Mouse (Mus musculus) adipose tissue, adult 10 weeks (tissue): ENCODE measurements around the gene Hoxd10. TPM values are rescaled to one million over a fixed set of nuclear protein-coding genes. Genes with fewer than 3 reads are reported as not detected.

ENCODE experiments used
- polyA plus RNA-seq: library from polyadenylated mRNA; stranded (reverse); fragments of 350-450 nt; fragmentation: Illumina TruSeq; extraction: RNeasy Lipid Tissue Mini Kit (QIAGEN cat#74804); gene quantifications from one replicate; pipeline ENCODE4 v1.2.3, GENCODE M21; 2014; ENCODE audit warnings: low read depth, low replicate concordance

Hoxd10 gene
- polyA plus RNA-seq, result 1.1 TPM

GRCm38 (mm10) chr2:74691022-74691951 is at the start of gene Hoxd10:
Hoxd10 (plus strand) TSS chr2:74691924.

GRCm38 (mm10) chr2:74659507-74660005 is 32.2 kb upstream of the Hoxd10 start, which contains the start of gene Evx2:
Evx2 (minus strand) TSS chr2:74659557.

DNA sequence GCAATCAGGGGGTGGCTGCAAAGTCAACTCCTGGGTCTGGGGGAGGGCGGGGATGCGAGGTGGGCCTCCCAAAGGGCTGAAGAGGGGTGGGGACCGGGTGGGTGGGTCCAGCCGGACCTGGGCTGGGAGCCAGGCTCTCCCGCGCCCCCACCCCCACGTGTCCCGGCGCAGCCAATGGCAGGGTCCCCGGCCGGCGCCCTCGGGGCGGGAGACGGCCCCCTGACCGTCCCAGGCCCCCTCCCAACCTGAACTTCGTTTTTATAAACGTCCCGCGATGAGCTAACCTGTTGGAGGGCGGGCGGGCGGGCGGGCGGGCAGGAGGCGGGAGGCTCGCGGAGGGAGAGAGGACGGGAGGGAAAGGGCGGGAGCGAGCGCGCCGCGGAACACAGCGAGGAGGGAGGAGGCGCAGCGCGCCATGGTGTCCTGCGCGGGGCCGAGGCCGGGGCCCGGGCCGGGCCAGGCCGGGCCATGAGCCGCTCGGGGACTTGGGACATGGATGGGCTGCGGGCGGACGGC is 23.8 kb upstream of the Hoxd10 start, which contains the start of gene Hoxd13:
Gene Hoxd13 (plus strand): TSS at position 469 of the 516 bp plus-strand sequence.

DNA sequence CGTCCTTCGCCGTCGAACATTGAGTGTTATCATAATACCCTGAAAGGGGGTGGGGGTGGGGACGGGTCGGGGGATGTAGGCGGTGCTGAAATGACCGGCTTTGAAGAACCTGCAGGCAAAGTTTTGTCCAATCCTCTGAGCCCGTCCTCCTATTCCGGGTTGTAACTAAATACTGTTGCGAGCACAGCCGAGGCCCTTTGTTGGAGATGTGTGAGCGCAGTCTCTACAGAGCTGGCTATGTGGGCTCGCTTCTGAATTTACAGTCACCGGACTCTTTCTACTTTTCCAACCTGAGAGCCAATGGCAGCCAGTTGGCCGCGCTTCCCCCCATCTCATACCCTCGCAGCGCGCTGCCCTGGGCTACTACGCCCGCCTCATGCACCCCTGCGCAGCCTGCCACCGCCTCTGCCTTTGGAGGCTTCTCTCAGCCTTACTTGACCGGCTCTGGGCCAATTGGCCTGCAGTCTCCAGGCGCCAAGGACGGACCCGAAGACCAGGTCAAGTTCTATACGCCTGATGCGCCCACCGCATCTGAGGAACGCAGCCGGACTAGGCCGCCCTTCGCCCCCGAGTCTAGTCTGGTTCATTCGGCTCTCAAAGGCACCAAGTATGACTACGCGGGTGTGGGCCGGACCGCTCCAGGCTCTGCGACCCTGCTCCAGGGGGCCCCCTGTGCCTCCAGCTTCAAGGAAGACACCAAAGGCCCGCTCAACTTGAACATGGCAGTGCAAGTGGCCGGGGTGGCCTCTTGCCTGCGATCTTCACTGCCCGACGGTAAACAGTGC is 16.7 kb upstream of the Hoxd10 start, which contains the start of gene Hoxd12:
Gene Hoxd12 (plus strand): TSS at position 133 of the 785 bp plus-strand sequence.

DNA sequence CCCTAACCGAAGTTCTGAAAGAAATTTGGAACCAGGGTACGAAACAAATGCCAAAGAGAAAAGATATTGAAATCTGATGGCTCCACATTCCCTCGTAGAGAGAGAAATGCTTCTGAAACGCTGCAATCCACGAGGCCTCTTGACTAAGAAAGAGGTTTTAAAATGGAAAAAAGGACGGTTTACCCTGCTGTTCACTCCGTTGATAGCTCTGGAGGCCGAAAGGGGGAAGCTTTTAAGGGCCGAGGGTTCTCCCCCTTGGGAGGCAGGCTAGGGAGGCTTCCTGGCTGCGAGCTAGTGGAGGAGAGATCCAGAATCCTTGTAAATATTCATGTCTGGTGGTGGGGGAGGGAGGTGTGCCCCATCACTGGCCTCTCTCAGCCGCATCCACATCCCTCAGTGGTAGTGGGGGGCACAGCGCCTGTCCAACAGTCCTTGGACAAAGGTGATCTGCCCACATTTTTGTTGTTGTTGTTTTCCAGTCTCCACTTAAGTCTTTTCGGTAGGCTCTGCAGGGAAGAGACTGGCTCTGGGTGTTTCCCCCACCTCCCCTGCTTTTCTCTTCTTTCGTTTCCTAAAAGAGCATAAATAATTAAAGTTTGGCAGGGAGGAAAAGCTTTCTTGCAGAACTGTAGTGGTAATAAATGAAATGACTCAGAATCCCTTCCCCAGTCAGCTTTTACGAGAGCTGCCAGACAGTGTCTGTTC is 12.7 kb upstream of the Hoxd10 start, which contains the start of gene Hoxd11:
Gene Hoxd11 (plus strand): TSS at position 667 of the 705 bp plus-strand sequence.

DNA sequence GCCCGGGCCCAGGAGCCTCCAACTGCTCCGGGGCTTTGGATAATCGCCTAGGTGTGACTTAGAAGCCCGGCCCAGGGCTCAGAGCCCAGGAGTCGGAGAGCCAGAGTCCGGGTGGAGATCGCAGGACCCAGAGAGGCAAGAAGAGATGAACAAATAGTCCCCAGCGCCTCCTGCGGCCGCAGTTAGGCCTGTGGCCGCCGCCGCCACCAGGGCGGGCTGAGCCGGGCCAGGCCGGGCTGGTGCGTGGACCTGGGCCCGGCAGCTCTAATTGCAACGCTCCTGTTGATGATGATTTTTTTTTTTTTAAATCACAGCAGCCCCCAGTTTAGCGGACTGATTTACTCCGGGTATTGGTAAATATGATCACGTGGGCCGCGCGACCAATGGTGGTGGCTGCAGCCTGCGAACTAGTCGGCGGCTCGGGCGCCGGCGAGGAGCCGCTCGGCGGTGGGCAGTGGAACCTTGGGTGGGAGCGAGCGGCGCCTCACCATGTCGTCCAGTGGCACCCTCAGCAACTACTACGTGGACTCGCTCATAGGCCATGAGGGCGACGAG is 5.9 kb downstream of the Hoxd10 start, which contains the start of gene Hoxd9:
Gene Hoxd9 (plus strand): TSS at position 161 of the 555 bp plus-strand sequence.

DNA sequence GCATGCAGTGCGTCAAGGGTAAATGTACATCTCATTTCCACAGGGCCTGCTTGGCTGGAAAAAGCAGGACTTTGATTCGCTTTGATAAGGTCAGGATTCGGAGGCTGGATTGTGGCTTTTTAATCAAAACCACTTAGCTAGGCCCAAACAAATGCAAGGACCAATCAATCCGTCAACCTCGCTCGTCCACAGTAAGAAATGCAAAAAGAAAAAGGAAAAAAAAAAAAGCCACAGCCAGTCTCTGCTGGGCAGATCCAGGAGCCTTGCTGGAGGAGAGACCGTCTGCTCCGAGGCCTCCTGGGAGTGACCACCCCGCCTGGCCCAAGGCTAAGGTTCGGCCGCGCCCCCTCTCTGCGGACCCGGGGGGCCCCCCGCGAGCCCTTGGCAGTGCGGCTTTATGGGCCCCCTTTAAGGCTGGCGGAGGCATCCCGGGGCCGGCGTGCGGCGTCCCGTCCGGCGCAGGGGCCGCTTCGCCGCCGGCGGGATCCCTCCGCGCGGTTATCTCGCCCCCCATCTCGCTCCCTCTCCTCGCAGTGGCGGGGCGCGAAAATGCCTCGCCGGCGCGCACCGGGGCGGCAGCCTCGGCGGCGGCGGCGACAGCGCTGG is 12.8 kb downstream of the Hoxd10 start, which contains the start of gene Hoxd8:
Gene Hoxd8 (plus strand): TSS at position 223 of the 606 bp plus-strand sequence.

GRCm38 (mm10) chr2:74711721-74712621 is 20.2 kb downstream of the Hoxd10 start, which contains the start of the genes Hoxd3 and Hoxd4:
Hoxd3 (plus strand) TSS chr2:74711927.
Hoxd4 (plus strand) TSS chr2:74711929.

DNA sequence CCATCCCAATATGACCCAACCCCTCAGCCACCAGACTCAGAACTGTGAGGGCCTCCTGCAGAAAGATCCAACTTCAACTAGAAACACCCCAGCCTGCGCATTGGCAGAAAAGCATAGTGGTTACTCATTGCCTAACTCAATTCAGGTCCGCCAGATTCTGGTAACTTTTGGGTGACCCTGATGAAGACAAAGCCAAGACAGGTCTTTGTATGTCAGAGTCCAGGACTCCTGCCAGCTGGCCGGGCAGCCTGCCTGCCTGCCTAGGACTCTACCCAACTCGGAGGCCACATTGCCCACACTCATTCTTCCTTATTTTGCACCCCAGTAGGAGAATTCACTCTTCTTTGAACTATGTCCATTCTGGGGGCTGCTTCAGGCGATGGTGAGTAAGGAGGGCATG is 34.8 kb downstream of the Hoxd10 start, which contains the start of gene Gm28230:
Gene Gm28230 (plus strand): TSS at position 178 of the 400 bp plus-strand sequence.

Other genes starting within 250 kb of the Hoxd10 start
- gene Lnpk, start 112.5 kb upstream of the Hoxd10 start, polyA plus RNA-seq, result 14.4 TPM
- not detected for gene Evx2, start 32.4 kb upstream of the Hoxd10 start, polyA plus RNA-seq
- gene Hoxd13, start 23.6 kb upstream of the Hoxd10 start, polyA plus RNA-seq, result not detected
- gene Hoxd12, start 16.9 kb upstream of the Hoxd10 start, polyA plus RNA-seq, result not detected
- not detected for gene Hoxd11, start 12.4 kb upstream of the Hoxd10 start, polyA plus RNA-seq
- gene Hoxd9, start 5.8 kb downstream of the Hoxd10 start, polyA plus RNA-seq, result 31.1 TPM
- 99.7 TPM for gene Hoxd8, start 12.7 kb downstream of the Hoxd10 start, polyA plus RNA-seq
- 25.9 TPM for gene Hoxd3, start 20.0 kb downstream of the Hoxd10 start, polyA plus RNA-seq
- gene Hoxd4, start 20.0 kb downstream of the Hoxd10 start, polyA plus RNA-seq, result 111 TPM
- 23.8 TPM for gene Gm28230, start 34.8 kb downstream of the Hoxd10 start, polyA plus RNA-seq
- 0.32 TPM for gene Hoxd1, start 71.1 kb downstream of the Hoxd10 start, polyA plus RNA-seq
- 48.5 TPM for gene Mtx2, start 133.9 kb downstream of the Hoxd10 start, polyA plus RNA-seq